Mouse (Mus musculus) forebrain, embryonic 16.5 days (tissue): ENCODE measurements around the gene Dyrk2. TPM values are rescaled to one million over a fixed set of nuclear protein-coding genes. Genes with fewer than 3 reads are reported as not detected.

Source experiments
- ATAC-seq: fragments of 200-750 bp; cut with Nextera tagmentation; 2 replicates; pipeline ENCODE4 v1.8.0; 2017; ENCODE audit warnings: mild to moderate bottlenecking, moderate library complexity
- H3K27ac ChIP-seq: fragments of 300-500 bp; sonication (generic); 2 replicates; pipeline ENCODE4 v1.5.1; 2014; ENCODE audit warnings: low read length, control low read depth
- H3K27me3 ChIP-seq: fragments of 300-500 bp; sonication (generic); replicated peaks from 2 replicates; pipeline ENCODE4 v1.6.1; 2014; ENCODE audit warnings: low read length; ENCODE audit not compliant: control insufficient read depth, insufficient read depth
- H3K36me3 ChIP-seq: fragments of 300-500 bp; sonication (generic); 2 replicates; pipeline ENCODE4 v1.6.1; 2014; ENCODE audit not compliant: control insufficient read depth, insufficient read depth
- H3K4me1 ChIP-seq: fragments of 300-500 bp; sonication (generic); replicated peaks from 2 replicates; pipeline ENCODE4 v1.6.1; 2014; ENCODE audit warnings: low read length; ENCODE audit not compliant: control insufficient read depth, insufficient read depth
- H3K4me2 ChIP-seq: fragments of 300-500 bp; sonication (generic); 2 replicates; pipeline ENCODE4 v1.6.1; 2014; ENCODE audit warnings: mild to moderate bottlenecking, low read length, control low read depth
- H3K4me3 ChIP-seq: fragments of 300-500 bp; sonication (generic); replicated peaks from 2 replicates; pipeline ENCODE4 v1.5.1; 2014; ENCODE audit warnings: mild to moderate bottlenecking, low read length, control low read depth
- H3K9ac ChIP-seq: fragments of 300-500 bp; sonication (generic); replicated peaks from 2 replicates; pipeline ENCODE4 v1.6.1; 2014; ENCODE audit warnings: low read depth, low read length, control low read depth
- H3K9me3 ChIP-seq: fragments of 300-500 bp; sonication (generic); 2 replicates; pipeline ENCODE4 v1.6.1; 2016; ENCODE audit warnings: low read length; ENCODE audit not compliant: control insufficient read depth
- WGBS: fragments of 180-500 bp; shearing (Covaris S2); extraction: QIAGEN DNeasy Blood & Tissue Kit; methylation state at CpG from one replicate; pipeline ENCODE4 v1.1.7; 2014; 5-methylcytosine and 5-hydroxymethylcytosine counted together
- polyA plus RNA-seq: library from polyadenylated mRNA; unstranded; fragments of >200 nt; fragmentation: Nextera tagmentation; extraction: Ambion mirVana; gene quantifications from 2 replicates; pipeline ENCODE4 v1.2.1, GENCODE M21; 2015

The Dyrk2 gene
- polyA plus RNA-seq, 1 experiment from 2014 or later, result 16.4 TPM

GRCm38 (mm10) chr10:118827116-118827515 is 42.9 kb downstream of the Dyrk2 start:
- Histone ChIP-seq H3K9me3 (no peaks in the 10 kb centered on the region), H3K36me3 (no peaks in the 10 kb centered on the region), H3K9ac (no peak overlapping the region), H3K4me1 (peaks cover 9% of the 10 kb centered on the region), H3K27me3 (no peaks in the 10 kb centered on the region), H3K4me3 (no peak overlapping the region), H3K4me2 (no peak overlapping the region), H3K27ac (no peak overlapping the region)
- no peak for ATAC-seq
- 95% methylated on average over 7 of the region's 7 CpGs for WGBS

GRCm38 (mm10) chr10:118824830-118825229 is 45.2 kb downstream of the Dyrk2 start:
- Histone ChIP-seq H3K27ac (peak overlapping the region; percentile 81), H3K4me1 (peaks cover 19% of the 10 kb centered on the region), H3K27me3 (no peaks in the 10 kb centered on the region), H3K9ac (no peak overlapping the region), H3K36me3 (no peaks in the 10 kb centered on the region), H3K4me2 (no peak overlapping the region), H3K9me3 (no peaks in the 10 kb centered on the region), H3K4me3 (no peak overlapping the region)
- WGBS, result 59% methylated on average over 8 of the region's 8 CpGs
- peak; percentile 86 for ATAC-seq

- Histone ChIP-seq H3K9me3 (no peaks in the 10 kb centered on the region), H3K9ac (no peak overlapping the region), H3K4me2 (no peak overlapping the region), H3K27ac (peak overlapping the region; percentile 38; the same call in 1 of the 2 replicates), H3K27me3 (no peaks in the 10 kb centered on the region), H3K36me3 (no peaks in the 10 kb centered on the region), H3K4me1 (peaks cover 21% of the 10 kb centered on the region), H3K4me3 (no peak overlapping the region)
- ATAC-seq, result peak; percentile 92
- WGBS, result 33% methylated on average over 7 of the region's 7 CpGs
Measured at GRCm38 (mm10) chr10:118820901-118821300, 49.1 kb downstream of the Dyrk2 start.

- no peaks in the 10 kb centered on the region for H3K27me3 ChIP-seq
- no peak overlapping the region for H3K9ac ChIP-seq
- no peaks in the 10 kb centered on the region for H3K9me3 ChIP-seq
- H3K4me2 ChIP-seq, result no peak overlapping the region
- H3K27ac ChIP-seq, result peak overlapping the region; percentile 65
- ATAC-seq, result no peak
- H3K4me3 ChIP-seq, result no peak overlapping the region
- no peaks in the 10 kb centered on the region for H3K36me3 ChIP-seq
- WGBS, result 85% methylated on average over 4 of the region's 4 CpGs
- H3K4me1 ChIP-seq, result peaks cover 13% of the 10 kb centered on the region
Measured at GRCm38 (mm10) chr10:118819846-118820245, 50.2 kb downstream of the Dyrk2 start.

GRCm38 (mm10) chr10:118817089-118817488 is 52.9 kb downstream of the Dyrk2 start:
- H3K4me3 ChIP-seq, result no peak overlapping the region
- H3K4me1 ChIP-seq, result peaks cover 12% of the 10 kb centered on the region
- no peak for ATAC-seq
- no peaks in the 10 kb centered on the region for H3K9me3 ChIP-seq
- WGBS, result 87% methylated on average over 6 of the region's 6 CpGs
- H3K27me3 ChIP-seq, result no peaks in the 10 kb centered on the region
- no peaks in the 10 kb centered on the region for H3K36me3 ChIP-seq
- no peak overlapping the region for H3K4me2 ChIP-seq
- no peak overlapping the region for H3K27ac ChIP-seq
- no peak overlapping the region for H3K9ac ChIP-seq

- ATAC-seq, result no peak
- H3K27ac ChIP-seq, result no peak overlapping the region
- no peaks in the 10 kb centered on the region for H3K4me1 ChIP-seq
- WGBS, result 86% methylated on average over 6 of the region's 6 CpGs
- H3K4me2 ChIP-seq, result no peak overlapping the region
- no peaks in the 10 kb centered on the region for H3K27me3 ChIP-seq
- no peaks in the 10 kb centered on the region for H3K36me3 ChIP-seq
- H3K4me3 ChIP-seq, result no peak overlapping the region
- no peak overlapping the region for H3K9ac ChIP-seq
- H3K9me3 ChIP-seq, result no peaks in the 10 kb centered on the region
Measured at GRCm38 (mm10) chr10:118811945-118812344, 58.1 kb downstream of the Dyrk2 start.

- Histone ChIP-seq H3K4me3 (no peak overlapping the region), H3K27me3 (no peaks in the 10 kb centered on the region), H3K36me3 (no peaks in the 10 kb centered on the region), H3K4me2 (no peak overlapping the region), H3K4me1 (no peaks in the 10 kb centered on the region), H3K9ac (no peak overlapping the region), H3K27ac (no peak overlapping the region), H3K9me3 (no peaks in the 10 kb centered on the region)
- no peak for ATAC-seq
- 74% methylated on average over 16 of the region's 16 CpGs for WGBS
Measured at GRCm38 (mm10) chr10:118810908-118811711, 58.9 kb downstream of the Dyrk2 start.
